Mouse (Mus musculus) kidney, embryonic 14.5 days (tissue): ENCODE results near the gene Vsir. TPM values are rescaled to one million over a fixed set of nuclear protein-coding genes. Genes with fewer than 3 reads are reported as not detected.

Experiments used
- ATAC-seq: fragments of 200-750 bp; cut with Nextera tagmentation; 2 replicates; pipeline ENCODE4 v1.8.0; 2017; ENCODE audit warnings: moderate number of reproducible peaks, mild to moderate bottlenecking, moderate TSS enrichment, moderate library complexity; ENCODE audit not compliant: low FRiP score, low TSS enrichment
- H3K27ac ChIP-seq: fragments of 300-500 bp; sonication (generic); 2 replicates; pipeline ENCODE4 v1.5.1; 2014; ENCODE audit warnings: low read depth, mild to moderate bottlenecking, low read length, moderate library complexity, mixed read lengths
- H3K27me3 ChIP-seq: fragments of 300-500 bp; sonication (generic); 2 replicates; pipeline ENCODE4 v1.6.1; 2014; ENCODE audit warnings: mild to moderate bottlenecking, low read length; ENCODE audit not compliant: control insufficient read depth, insufficient read depth
- H3K36me3 ChIP-seq: fragments of 300-500 bp; sonication (generic); 2 replicates; pipeline ENCODE4 v1.6.1; 2014; ENCODE audit warnings: low read length, mixed read lengths; ENCODE audit not compliant: control insufficient read depth, insufficient read depth
- H3K4me1 ChIP-seq: fragments of 300-500 bp; sonication (generic); 2 replicates; pipeline ENCODE4 v1.6.1; 2014; ENCODE audit warnings: low read length, mixed read lengths; ENCODE audit not compliant: control insufficient read depth, insufficient read depth
- H3K4me2 ChIP-seq: fragments of 300-500 bp; sonication (generic); replicated peaks from 2 replicates; pipeline ENCODE4 v1.6.1; 2014; ENCODE audit warnings: low read depth, mild to moderate bottlenecking, low read length
- H3K4me3 ChIP-seq: fragments of 300-500 bp; sonication (generic); 2 replicates; pipeline ENCODE4 v1.5.1; 2014; ENCODE audit warnings: mild to moderate bottlenecking, low read length
- H3K9ac ChIP-seq: fragments of 300-500 bp; sonication (generic); 2 replicates; pipeline ENCODE4 v1.6.1; 2014; ENCODE audit warnings: low read depth, mild to moderate bottlenecking, low read length, moderate library complexity
- H3K9me3 ChIP-seq: fragments of 300-500 bp; sonication (generic); 2 replicates; pipeline ENCODE4 v1.6.1; 2016; ENCODE audit warnings: low read length; ENCODE audit not compliant: control insufficient read depth
- WGBS: fragments of 180-500 bp; shearing (Covaris S2); extraction: QIAGEN DNeasy Blood & Tissue Kit; methylation state at CpG from one replicate; pipeline ENCODE4 v1.1.7; 2014; 5-methylcytosine and 5-hydroxymethylcytosine counted together
- polyA plus RNA-seq: library from polyadenylated mRNA; unstranded; fragments of >200 nt; fragmentation: Nextera tagmentation; extraction: Ambion mirVana; gene quantifications from 2 replicates; pipeline ENCODE4 v1.2.1, GENCODE M21; 2014

The Vsir gene
- polyA plus RNA-seq, 1 experiment from 2014 or later: 4.6 TPM

- Histone ChIP-seq H3K4me2 (no peak overlapping the region), H3K27ac (no peak overlapping the region), H3K27me3 (no peaks in the 10 kb centered on the region), H3K4me1 (no peaks in the 10 kb centered on the region), H3K36me3 (no peaks in the 10 kb centered on the region), H3K9ac (no peak overlapping the region), H3K4me3 (no peak overlapping the region), H3K9me3 (no peaks in the 10 kb centered on the region; the same call in 1 of the 2 replicates)
- ATAC-seq: no peak
- WGBS: 74% methylated on average over 2 of the region's 2 CpGs
Observed at GRCm38 (mm10) chr10:60388332-60388731, 41.7 kb downstream of the Vsir start.

- Histone ChIP-seq H3K27me3 (no peaks in the 10 kb centered on the region), H3K9ac (no peak overlapping the region), H3K27ac (no peak overlapping the region), H3K4me2 (no peak overlapping the region), H3K36me3 (no peaks in the 10 kb centered on the region), H3K9me3 (no peaks in the 10 kb centered on the region; the same call in 1 of the 2 replicates), H3K4me3 (no peak overlapping the region), H3K4me1 (no peaks in the 10 kb centered on the region)
- ATAC-seq: no peak
- WGBS: 37% methylated on average over 9 of the region's 9 CpGs
Observed at GRCm38 (mm10) chr10:60389447-60389865, 42.8 kb downstream of the Vsir start.

GRCm38 (mm10) chr10:60390177-60390903 lies 43.7 kb downstream of the Vsir start:
- Histone ChIP-seq H3K36me3 (no peaks in the 10 kb centered on the region), H3K4me2 (no peak overlapping the region), H3K4me3 (no peak overlapping the region), H3K27ac (no peak overlapping the region), H3K9ac (no peak overlapping the region), H3K27me3 (no peaks in the 10 kb centered on the region), H3K4me1 (no peaks in the 10 kb centered on the region), H3K9me3 (no peaks in the 10 kb centered on the region; the same call in 1 of the 2 replicates)
- ATAC-seq: no peak
- 37% methylated on average over 6 of the region's 6 CpGs for WGBS

GRCm38 (mm10) chr10:60390904-60391420 lies 44.3 kb downstream of the Vsir start:
- no peak for ATAC-seq
- Histone ChIP-seq H3K4me1 (no peaks in the 10 kb centered on the region), H3K4me2 (no peak overlapping the region), H3K4me3 (no peak overlapping the region), H3K27me3 (no peaks in the 10 kb centered on the region), H3K27ac (no peak overlapping the region), H3K9ac (no peak overlapping the region), H3K36me3 (no peaks in the 10 kb centered on the region), H3K9me3 (no peaks in the 10 kb centered on the region; the same call in 1 of the 2 replicates)
- 69% methylated on average over 5 of the region's 5 CpGs for WGBS

GRCm38 (mm10) chr10:60391661-60392060 lies 45.0 kb downstream of the Vsir start:
- Histone ChIP-seq H3K9me3 (no peaks in the 10 kb centered on the region; the same call in 1 of the 2 replicates), H3K4me1 (no peaks in the 10 kb centered on the region), H3K27ac (no peak overlapping the region), H3K36me3 (no peaks in the 10 kb centered on the region), H3K9ac (no peak overlapping the region), H3K27me3 (no peaks in the 10 kb centered on the region), H3K4me3 (no peak overlapping the region), H3K4me2 (no peak overlapping the region)
- WGBS: 92% methylated on average over 9 of the region's 9 CpGs
- ATAC-seq: no peak

- Histone ChIP-seq H3K4me1 (peaks cover 4% of the 10 kb centered on the region; the same call in 1 of the 2 replicates), H3K36me3 (no peaks in the 10 kb centered on the region), H3K9me3 (no peaks in the 10 kb centered on the region), H3K27me3 (no peaks in the 10 kb centered on the region), H3K4me3 (no peak overlapping the region), H3K27ac (no peak overlapping the region), H3K4me2 (no peak overlapping the region), H3K9ac (no peak overlapping the region)
- 72% methylated on average over 7 of the region's 7 CpGs for WGBS
- ATAC-seq: no peak
Observed at GRCm38 (mm10) chr10:60394936-60395335, 48.3 kb downstream of the Vsir start.

- H3K36me3 ChIP-seq: no peaks in the 10 kb centered on the region
- no peaks in the 10 kb centered on the region for H3K27me3 ChIP-seq
- WGBS: 69% methylated on average over 5 of the region's 5 CpGs
- H3K9me3 ChIP-seq: no peaks in the 10 kb centered on the region
- no peak overlapping the region for H3K4me3 ChIP-seq
- H3K27ac ChIP-seq: no peak overlapping the region
- no peak overlapping the region for H3K4me2 ChIP-seq
- no peak for ATAC-seq
- H3K9ac ChIP-seq: no peak overlapping the region
- peaks cover 5% of the 10 kb centered on the region; the same call in 1 of the 2 replicates for H3K4me1 ChIP-seq
Observed at GRCm38 (mm10) chr10:60395605-60396004, 49.0 kb downstream of the Vsir start.

GRCm38 (mm10) chr10:60398051-60398814 lies 51.6 kb downstream of the Vsir start:
- ATAC-seq: no peak
- no peaks in the 10 kb centered on the region for H3K36me3 ChIP-seq
- no peak overlapping the region for H3K4me2 ChIP-seq
- H3K9ac ChIP-seq: no peak overlapping the region
- no peak overlapping the region for H3K27ac ChIP-seq
- no peaks in the 10 kb centered on the region for H3K9me3 ChIP-seq
- peaks cover 5% of the 10 kb centered on the region; the same call in 1 of the 2 replicates for H3K4me1 ChIP-seq
- 90% methylated on average over 10 of the region's 10 CpGs for WGBS
- H3K27me3 ChIP-seq: no peaks in the 10 kb centered on the region
- H3K4me3 ChIP-seq: no peak overlapping the region

- no peak within 1 kb of the TSS for H3K9ac ChIP-seq
- H3K4me3 ChIP-seq: no peak within 1 kb of the TSS
- no peak for ATAC-seq
- no peaks in the 10 kb centered on the region for H3K36me3 ChIP-seq
- peaks cover 5% of the 10 kb centered on the region; the same call in 1 of the 2 replicates for H3K4me1 ChIP-seq
- 44% methylated on average over 7 of the region's 7 CpGs for WGBS
- H3K27me3 ChIP-seq: no peaks in the 10 kb centered on the region
- H3K9me3 ChIP-seq: no peaks in the 10 kb centered on the region
- H3K4me2 ChIP-seq: no peak within 1 kb of the TSS
- H3K27ac ChIP-seq: no peak within 1 kb of the TSS
Observed at GRCm38 (mm10) chr10:60399449-60399848, 52.8 kb downstream of the Vsir start, which contains the start of gene Gm17455. Gene Gm17455 (plus strand): TSS chr10:60399726.
